Mouse (Mus musculus) testis, adult 2 months (tissue): ENCODE results near the gene Tnfrsf22. TPM values are rescaled to one million over a fixed set of nuclear protein-coding genes. Genes with fewer than 3 reads are reported as not detected.
"Not testable (repeated sequence)": the region's sequence is repeated elsewhere in the genome, so short reads cannot be mapped to it uniquely, and the experiment has no call there.

Source experiments
- H3K27ac ChIP-seq: fragments of 200-500 bp; 2 replicates; pipeline ENCODE4 v1.5.1; 2012; ENCODE audit warnings: low read depth, low read length; ENCODE audit not compliant: control insufficient read depth, insufficient read depth
- H3K27me3 ChIP-seq: fragments of 200-500 bp; 2 replicates; pipeline ENCODE4 v1.6.1; 2012; ENCODE audit warnings: mild to moderate bottlenecking, low read length, moderate library complexity; ENCODE audit not compliant: control insufficient read depth, insufficient read depth
- H3K36me3 ChIP-seq: fragments of 200-500 bp; 2 replicates; pipeline ENCODE4 v1.6.1; 2012; ENCODE audit warnings: mild to moderate bottlenecking, low read length; ENCODE audit not compliant: control insufficient read depth, insufficient read depth
- H3K4me1 ChIP-seq: fragments of 200-500 bp; 2 replicates; pipeline ENCODE4 v1.6.1; 2012; ENCODE audit warnings: low read length; ENCODE audit not compliant: control insufficient read depth, insufficient read depth
- H3K4me3 ChIP-seq: fragments of 200-500 bp; 2 replicates; pipeline ENCODE4 v1.5.1; 2012; ENCODE audit warnings: low read depth, mild to moderate bottlenecking, low read length, moderate library complexity, mixed read lengths; ENCODE audit not compliant: control insufficient read depth
- CTCF ChIP-seq: fragments of 200-500 bp; IDR thresholded peaks from 2 replicates; pipeline ENCODE4 v1.5.1; 2012; ENCODE audit warnings: low read depth, mild to moderate bottlenecking, inconsistent platforms, low read length, moderate library complexity; ENCODE audit not compliant: control insufficient read depth, insufficient read depth, insufficient replicate concordance
- POLR2A ChIP-seq: fragments of 200-500 bp; IDR thresholded peaks from 2 replicates; pipeline ENCODE4 v1.6.1; 2012; ENCODE audit warnings: low read depth, mild to moderate bottlenecking, inconsistent platforms, low read length, moderate library complexity; ENCODE audit not compliant: control insufficient read depth
- polyA plus RNA-seq: library from polyadenylated mRNA; depleted of rRNA; stranded (reverse); fragments of >200 nt; gene quantifications from 2 replicates; pipeline ENCODE4 v1.2.3, GENCODE M21; 2012

The Tnfrsf22 gene
- polyA plus RNA-seq, 1 experiment = 0.88 TPM

DNA sequence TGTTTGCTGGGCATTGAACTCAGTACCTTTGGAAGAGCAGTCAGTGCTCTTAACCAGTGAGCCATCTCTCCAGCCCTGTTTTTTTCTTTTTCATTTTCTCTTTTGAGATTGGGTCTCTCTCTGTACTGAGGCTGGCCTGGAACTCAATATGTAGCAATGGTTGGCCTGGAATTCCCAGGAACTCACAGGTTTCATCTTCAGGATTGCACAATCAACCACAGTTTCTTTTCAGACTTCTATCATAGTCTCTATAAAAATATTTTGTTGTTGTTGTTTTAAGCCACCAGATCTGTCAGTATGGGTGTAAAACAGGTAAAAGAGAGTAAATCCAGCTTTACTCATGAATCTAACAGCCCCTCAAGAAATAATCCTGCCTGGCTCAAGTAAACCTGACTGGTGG is 11.3 kb upstream of the Tnfrsf22 start:
- Histone ChIP-seq H3K27me3 (no peaks in the 10 kb centered on the region), H3K4me3 (no peak overlapping the region), H3K27ac (no peak overlapping the region), H3K36me3 (no peaks in the 10 kb centered on the region), H3K4me1 (no peaks in the 10 kb centered on the region)
- TF ChIP-seq CTCF (no peak), POLR2A (no peak)

- peak overlapping the region; percentile 68; the same call in 1 of the 2 replicates for H3K4me3 ChIP-seq
- H3K36me3 ChIP-seq, H3K27ac ChIP-seq, H3K27me3 ChIP-seq, H3K4me1 ChIP-seq: not testable (repeated sequence)
Measured at GRCm38 (mm10) chr7:143649769-143650346, 397 bp upstream of the Tnfrsf22 start.

DNA sequence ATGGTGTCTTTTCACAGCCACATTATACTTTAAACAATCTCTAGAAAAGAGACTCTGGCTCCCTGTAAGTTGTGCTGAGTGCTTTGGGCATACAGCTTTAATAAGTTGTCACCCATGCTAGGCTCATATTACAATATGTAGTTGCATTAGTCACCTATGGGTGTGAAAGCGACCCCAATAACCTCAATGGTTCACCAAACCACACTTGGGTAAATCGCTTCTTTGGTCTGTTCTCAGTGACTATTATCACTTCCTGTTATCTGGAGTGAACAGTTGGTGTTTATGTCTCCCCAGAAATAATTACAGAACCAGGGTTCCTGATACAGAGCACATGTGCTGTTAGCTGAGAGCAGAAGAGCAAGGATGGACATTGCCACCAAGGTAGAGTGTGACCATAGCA is 5.5 kb downstream of the Tnfrsf22 start:
- not testable (repeated sequence) for H3K27ac ChIP-seq, H3K36me3 ChIP-seq, H3K4me1 ChIP-seq, H3K4me3 ChIP-seq, H3K27me3 ChIP-seq

DNA sequence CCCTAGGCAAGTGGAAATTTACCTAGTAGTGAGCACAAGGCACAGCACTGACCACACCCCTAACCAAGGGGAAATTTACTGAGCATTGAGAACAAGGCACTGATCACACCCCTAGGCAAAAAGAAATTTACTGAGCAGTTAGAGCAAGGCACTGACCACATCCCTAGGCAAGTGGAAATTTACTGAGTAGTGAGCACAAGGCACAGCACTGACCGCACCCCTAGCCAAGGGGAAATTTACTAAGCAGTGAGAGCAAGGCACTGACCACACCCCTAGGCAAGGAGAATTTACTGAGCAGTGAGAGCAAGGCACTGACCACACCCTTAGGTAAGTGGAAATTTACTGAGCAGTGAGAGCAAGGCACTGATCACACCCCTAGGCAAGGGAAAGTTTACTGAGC is 12.8 kb downstream of the Tnfrsf22 start:
- TF ChIP-seq POLR2A (no peak), CTCF (no peak)
- Histone ChIP-seq H3K27me3 (no peaks in the 10 kb centered on the region), H3K4me1 (no peaks in the 10 kb centered on the region), H3K27ac (no peak overlapping the region), H3K36me3 (no peaks in the 10 kb centered on the region), H3K4me3 (no peak overlapping the region)

GRCm38 (mm10) chr7:143631503-143631902 is 18.0 kb downstream of the Tnfrsf22 start:
- H3K27ac ChIP-seq = no peak overlapping the region
- no peaks in the 10 kb centered on the region for H3K36me3 ChIP-seq
- H3K27me3 ChIP-seq = no peaks in the 10 kb centered on the region
- H3K4me3 ChIP-seq = no peak overlapping the region
- TF ChIP-seq CTCF (no peak), POLR2A (no peak)
- no peaks in the 10 kb centered on the region for H3K4me1 ChIP-seq

DNA sequence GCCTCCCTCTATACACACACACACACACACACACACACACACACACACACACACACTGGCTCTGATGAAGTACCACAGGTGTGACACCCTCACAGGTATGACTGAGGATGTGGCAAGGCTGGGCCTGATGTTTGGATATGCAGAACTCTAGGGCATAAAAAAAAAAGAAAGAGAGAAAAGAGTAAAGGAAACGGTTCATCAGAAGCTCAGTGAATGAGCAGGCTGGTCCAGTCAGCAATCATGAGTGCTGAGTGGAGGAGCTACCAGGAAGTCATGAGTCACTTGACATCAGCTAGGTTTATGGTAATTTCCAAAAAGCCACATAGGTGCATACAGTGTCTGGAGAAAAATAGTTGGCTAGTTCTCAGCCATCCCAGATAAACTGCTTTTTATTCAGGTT is 20.0 kb downstream of the Tnfrsf22 start:
- no peak for TF ChIP-seq POLR2A
- TF ChIP-seq CTCF = no peak
- no peak overlapping the region for H3K27ac ChIP-seq
- no peaks in the 10 kb centered on the region for H3K36me3 ChIP-seq
- H3K4me1 ChIP-seq = no peaks in the 10 kb centered on the region
- no peaks in the 10 kb centered on the region for H3K27me3 ChIP-seq
- H3K4me3 ChIP-seq = no peak overlapping the region

GRCm38 (mm10) chr7:143628540-143628939 is 20.9 kb downstream of the Tnfrsf22 start, which contains the start of gene Tnfrsf26:
Gene Tnfrsf26, minus strand, starts transcription at chr7:143628722.
- no peaks in the 10 kb centered on the region for H3K4me1 ChIP-seq
- H3K4me3 ChIP-seq = no peak within 1 kb of the TSS
- TF ChIP-seq CTCF (no peak), POLR2A (no peak)
- no peaks in the 10 kb centered on the region for H3K27me3 ChIP-seq
- no peaks in the 10 kb centered on the region for H3K36me3 ChIP-seq
- H3K27ac ChIP-seq = no peak within 1 kb of the TSS

GRCm38 (mm10) chr7:143627555-143628286 is 21.7 kb downstream of the Tnfrsf22 start:
- H3K27ac ChIP-seq = no peak overlapping the region

More at GRCm38 (mm10) chr7:143627555-143628286, 21.7 kb downstream of the Tnfrsf22 start:
- no peaks in the 10 kb centered on the region for H3K4me1 ChIP-seq
- no peak for TF ChIP-seq POLR2A
- no peak for TF ChIP-seq CTCF
- H3K27me3 ChIP-seq = no peaks in the 10 kb centered on the region
- H3K36me3 ChIP-seq = no peaks in the 10 kb centered on the region
- no peak overlapping the region for H3K4me3 ChIP-seq
